Mouse (Mus musculus): ENCODE measurements around the gene Kcnk4.

The Kcnk4 gene

GRCm38 (mm10) chr19:6934195-6934977 lies at the start of gene Kcnk4:
TSS of gene Kcnk4 (minus strand) at chr19:6934515.
- DNase-seq (ENCODE audit: low spot score) = no peak

- no peak for DNase-seq (ENCODE audit: low spot score)
Measured at GRCm38 (mm10) chr19:6983621-6984020, 49.3 kb upstream of the Kcnk4 start.

DNA sequence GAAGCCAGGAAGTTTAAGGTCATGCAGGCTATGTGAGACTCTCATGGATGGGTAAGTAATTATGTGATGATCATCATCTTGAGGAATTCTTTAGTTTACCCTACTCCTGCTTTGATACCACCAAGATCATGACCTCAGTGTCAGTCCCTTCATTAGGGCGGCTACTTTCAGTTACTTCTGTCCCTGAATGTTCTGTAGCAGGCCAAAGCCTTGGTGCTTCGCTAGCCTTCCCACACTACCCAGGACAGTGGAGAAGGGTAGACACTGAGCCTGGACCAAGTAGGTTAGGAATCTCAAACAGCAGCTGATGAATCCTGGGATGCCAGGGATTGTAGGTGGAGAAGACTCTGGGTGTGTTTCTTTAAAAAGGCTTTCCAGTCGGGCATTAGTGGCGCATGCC lies 47.1 kb upstream of the Kcnk4 start:
- DNase-seq (ENCODE audit: low spot score) = no peak

DNA sequence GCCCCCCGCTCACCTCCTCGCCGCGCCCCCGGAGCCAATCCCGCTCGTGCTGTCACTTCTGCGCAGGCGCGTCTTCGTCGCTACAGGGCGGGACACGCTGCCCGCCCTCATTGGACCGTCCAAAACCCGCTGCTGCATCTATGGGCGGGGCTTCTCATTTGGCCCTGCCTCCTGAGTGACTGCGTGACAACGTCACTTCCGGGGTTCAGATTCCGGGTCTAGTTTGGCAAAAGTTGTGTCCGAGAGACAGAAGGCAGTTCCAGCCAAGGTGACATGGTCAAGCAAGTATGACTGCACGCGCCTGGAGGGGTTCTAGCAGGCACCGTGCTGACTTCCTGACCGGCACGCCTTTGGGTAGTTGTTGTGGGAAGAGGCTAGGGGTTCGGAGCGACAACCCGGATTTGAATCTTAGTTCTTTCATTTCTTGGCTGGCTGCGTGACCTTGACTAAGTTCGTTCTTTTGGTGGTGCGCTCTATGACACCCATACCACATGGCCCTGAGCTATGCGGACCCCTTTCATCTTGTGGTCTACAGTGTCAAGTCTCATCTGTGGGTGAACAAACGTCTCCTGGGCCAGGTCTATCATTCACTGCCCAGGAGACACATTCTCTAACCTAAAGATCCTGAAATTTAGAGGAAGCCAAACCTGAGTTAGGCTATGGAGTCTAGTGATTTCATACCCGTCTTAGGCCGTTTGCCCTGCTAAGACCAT lies 46.2 kb upstream of the Kcnk4 start, which contains the start of gene Fkbp2:
Fkbp2 (minus strand) TSS at position 121 of the 713 bp plus-strand sequence.
- peak; percentile 99 for DNase-seq (ENCODE audit: low spot score)

- peak; percentile 100 for DNase-seq (ENCODE audit: low spot score)
Measured at GRCm38 (mm10) chr19:6979486-6980380, 45.4 kb upstream of the Kcnk4 start.

DNA sequence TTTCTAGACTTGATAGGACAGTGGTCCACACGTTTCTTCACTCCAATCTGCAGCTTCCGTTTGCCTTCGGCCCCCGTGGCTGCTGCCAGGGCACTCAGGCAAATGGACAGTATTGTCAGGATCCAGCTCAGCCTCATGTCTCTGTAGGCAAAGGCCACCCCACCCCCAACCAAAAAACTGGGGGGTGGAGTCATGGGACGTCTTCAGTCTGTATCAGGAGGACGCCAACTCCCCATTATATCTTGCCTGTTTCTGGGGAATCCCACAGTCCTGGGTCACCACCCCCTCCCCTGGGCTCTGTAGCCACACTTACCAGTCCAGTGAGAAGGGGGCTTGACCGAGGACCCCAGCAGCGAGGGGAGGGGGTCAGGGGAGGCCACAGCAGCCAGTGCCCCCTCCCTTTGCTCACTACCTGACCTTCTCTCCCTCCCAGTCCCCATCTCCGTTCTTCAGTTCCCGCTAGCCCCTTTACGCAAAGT lies 44.7 kb upstream of the Kcnk4 start:
- DNase-seq (ENCODE audit: low spot score) = peak; percentile 70

GRCm38 (mm10) chr19:6978639-6978974 lies 44.3 kb upstream of the Kcnk4 start:
- no peak for DNase-seq (ENCODE audit: low spot score)

DNA sequence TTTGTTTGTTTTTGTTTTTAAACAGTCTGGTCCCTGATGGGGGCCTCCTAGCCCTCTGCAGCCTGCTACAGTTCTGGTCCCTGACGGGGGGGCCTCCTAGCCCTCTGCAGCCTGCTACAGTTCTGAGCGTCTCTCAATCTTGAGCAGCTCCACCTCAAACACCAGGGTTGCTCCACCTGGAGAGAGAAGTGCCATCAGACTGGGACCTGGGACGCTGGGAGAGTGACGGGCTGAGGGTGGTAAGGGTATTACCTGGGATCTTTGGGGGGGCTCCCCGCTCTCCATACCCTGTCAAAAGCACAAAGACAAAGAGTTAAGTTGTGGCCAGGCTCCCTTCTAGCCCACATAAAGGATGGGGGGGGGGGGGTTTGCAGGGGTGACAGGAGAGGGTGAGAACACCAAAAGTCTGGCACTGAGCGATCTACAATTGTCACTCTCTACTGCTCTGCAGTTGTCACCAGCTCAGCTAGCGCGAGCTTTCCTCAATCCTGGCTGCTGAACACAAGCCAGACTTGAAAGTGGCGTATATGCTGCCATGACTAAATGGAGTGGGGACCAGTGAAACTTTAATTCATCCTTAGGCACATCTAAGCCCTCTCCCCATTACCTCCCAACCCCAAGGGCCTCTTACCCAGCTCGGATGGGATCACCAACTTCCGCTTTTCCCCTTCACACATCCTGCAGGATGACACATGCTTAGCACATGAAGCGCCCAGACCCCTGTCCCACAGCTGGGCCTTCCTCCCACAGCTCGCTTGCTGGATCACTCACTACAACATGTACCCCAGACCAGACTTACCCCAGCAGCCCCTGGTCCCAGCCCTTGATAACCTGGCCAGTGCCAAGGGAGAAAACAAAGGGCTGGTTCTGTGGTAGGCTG lies 43.7 kb upstream of the Kcnk4 start:
- no peak for DNase-seq (ENCODE audit: low spot score)

- peak; percentile 65 for DNase-seq (ENCODE audit: low spot score)
Measured at GRCm38 (mm10) chr19:6975537-6976521, 41.5 kb upstream of the Kcnk4 start, which contains the start of gene Plcb3. TSS of gene Plcb3 (minus strand) at chr19:6976470.

DNA sequence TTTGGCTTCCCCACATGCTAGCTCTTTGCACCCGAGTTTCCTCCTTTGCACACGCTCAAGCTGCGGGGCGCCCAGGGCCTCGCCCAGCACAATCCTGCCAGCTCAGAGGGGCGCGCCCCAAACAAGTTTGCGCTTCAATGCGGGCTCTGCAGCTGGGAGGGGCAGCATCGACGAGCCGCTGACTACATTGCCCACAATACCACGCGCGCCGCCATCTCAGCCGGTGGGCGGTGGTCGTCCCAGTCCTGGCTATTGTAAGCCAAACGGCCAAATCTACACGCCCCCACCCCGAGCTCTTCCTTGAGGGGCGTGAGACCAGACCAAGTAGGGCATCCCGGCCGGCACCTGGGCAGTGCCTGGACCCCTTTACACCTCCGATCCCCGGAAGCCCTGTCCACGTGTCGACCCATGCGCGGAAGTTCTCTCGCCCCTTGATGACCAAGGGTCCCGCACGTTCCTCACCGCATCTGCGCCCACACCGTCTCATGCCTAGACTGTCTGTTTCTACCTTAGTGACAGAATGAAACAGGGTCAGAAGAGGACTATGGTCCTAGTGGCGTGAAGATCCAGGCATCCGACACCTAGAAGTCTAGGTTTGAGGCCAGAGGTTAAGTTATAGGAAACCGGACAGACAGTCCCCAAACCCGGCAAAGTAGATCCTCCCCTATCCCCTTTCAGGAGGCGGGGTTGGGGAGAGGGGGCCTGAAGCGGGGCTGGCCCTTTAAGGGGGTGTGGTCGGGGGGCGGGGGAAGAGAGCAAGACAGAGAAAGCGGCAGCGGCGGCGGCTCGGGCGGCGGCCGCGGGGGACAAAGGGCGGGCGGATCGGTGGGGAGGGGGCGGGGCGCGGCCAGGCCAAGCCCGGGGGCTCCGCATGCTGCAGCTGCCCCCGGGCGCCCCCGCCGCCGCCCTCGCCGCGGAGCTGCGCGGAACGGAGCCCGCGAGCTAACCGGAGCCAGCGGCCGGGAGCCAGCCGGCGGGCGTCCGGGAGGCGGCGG lies 40.2 kb upstream of the Kcnk4 start, which contains the start of gene Ppp1r14b:
Ppp1r14b (plus strand) TSS at position 758 of the 995 bp plus-strand sequence.
- peak; percentile 94 for DNase-seq (ENCODE audit: low spot score)

GRCm38 (mm10) chr19:6973581-6974190 lies 39.4 kb upstream of the Kcnk4 start:
- DNase-seq (ENCODE audit: low spot score) = no peak

DNA sequence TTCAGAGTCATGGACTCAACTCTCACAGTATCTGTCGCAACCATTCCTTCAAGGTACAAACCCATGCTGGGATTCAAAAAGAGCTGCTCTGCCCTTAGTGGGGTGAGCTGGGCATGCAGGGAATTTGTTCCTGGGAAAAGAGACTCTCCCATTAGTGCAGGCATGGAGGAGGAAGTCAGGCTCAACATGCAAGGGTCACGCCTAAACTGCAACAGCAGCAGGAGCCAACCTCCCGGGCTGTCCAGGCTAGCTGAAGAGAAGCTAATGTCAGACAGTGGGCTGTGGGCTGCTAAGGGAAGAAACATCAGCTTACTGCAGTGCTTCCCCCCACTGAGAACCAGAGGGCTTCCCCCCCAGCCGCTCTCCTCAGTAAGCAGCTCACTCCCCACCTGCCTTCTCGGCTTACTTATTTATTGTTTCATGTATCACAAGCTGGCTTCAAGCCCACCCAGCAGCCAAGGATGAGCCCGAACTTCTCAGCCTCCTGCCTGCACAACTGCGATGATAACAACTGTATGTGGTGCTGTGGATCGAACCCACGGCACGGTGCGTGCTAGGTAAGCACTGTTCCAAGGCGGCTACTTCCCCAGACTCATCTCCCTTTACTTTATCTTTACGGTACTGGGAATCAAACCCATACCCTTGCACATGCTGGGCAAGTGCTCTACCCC lies 38.1 kb upstream of the Kcnk4 start:
- no peak for DNase-seq (ENCODE audit: low spot score)

GRCm38 (mm10) chr19:6971644-6972043 lies 37.3 kb upstream of the Kcnk4 start:
- no peak for DNase-seq (ENCODE audit: low spot score)

GRCm38 (mm10) chr19:6970460-6971085 lies 36.3 kb upstream of the Kcnk4 start:
- DNase-seq (ENCODE audit: low spot score) = no peak

GRCm38 (mm10) chr19:6969665-6970381 lies 35.5 kb upstream of the Kcnk4 start:
- peak; percentile 79 for DNase-seq (ENCODE audit: low spot score)

DNA sequence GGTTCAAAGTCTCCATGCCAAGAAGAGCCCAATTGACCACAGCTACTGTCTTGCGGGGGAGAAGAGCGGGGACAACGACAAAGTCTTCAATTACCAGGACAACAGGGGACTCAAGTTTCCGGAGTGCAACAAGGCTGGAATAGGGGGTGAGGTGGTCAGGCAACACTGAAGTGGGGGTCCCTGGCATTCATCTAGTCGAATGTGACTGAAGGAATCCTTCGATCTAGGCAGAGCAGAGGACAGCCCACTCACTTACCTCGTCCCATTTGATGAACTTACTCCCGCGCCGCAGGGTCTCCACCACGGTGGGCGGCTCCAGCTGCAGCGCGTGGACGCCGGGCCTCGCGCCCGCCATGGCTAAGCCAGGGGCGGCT lies 35.0 kb upstream of the Kcnk4 start:
- no peak for DNase-seq (ENCODE audit: low spot score)
